Mouse (Mus musculus): Measurements from ENCODE around the gene Cyp2u1. TPM values are rescaled to one million over a fixed set of nuclear protein-coding genes. Genes with fewer than 3 reads are reported as not detected.
"Not testable (repeated sequence)": the region's sequence is repeated elsewhere in the genome, so short reads cannot be mapped to it uniquely, and the experiment has no call there.

The Cyp2u1 gene
- total RNA-seq (2014; fragmentation: Nextera tagmentation): 0.06 TPM in 1 of 2 replicates, not detected in the other
- 0.15 and 0.78 TPM in 2 replicates for total RNA-seq (2017)

GRCm38 (mm10) chr3:131302452-131303319 lies at the start of gene Cyp2u1:
Cyp2u1 (minus strand) TSS chr3:131303227.
- ATAC-seq (replicated peaks; ENCODE audit: poor library complexity, severe bottlenecking): peak; percentile 94

DNA sequence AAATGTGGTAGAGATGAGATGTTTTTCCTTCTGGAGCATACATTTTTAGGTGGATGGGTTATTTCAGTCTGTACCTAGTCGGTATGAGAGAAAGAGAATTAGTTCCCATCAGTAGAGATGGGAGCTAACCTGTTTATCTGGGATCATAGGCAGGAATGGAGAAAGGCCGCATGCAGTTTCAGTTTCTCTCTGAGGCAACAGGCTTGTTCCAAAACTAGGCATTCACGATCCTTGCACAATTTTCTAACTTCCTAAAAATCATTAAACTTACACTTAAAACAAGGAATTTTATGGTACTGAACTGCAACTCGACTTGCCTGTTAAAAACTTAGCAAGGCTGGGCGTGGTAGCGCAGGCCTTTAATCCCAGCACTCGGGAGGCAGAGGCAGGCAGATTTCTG lies 47.5 kb upstream of the Cyp2u1 start:
- ATAC-seq (replicated peaks; ENCODE audit: poor library complexity, severe bottlenecking): peak; percentile 74

DNA sequence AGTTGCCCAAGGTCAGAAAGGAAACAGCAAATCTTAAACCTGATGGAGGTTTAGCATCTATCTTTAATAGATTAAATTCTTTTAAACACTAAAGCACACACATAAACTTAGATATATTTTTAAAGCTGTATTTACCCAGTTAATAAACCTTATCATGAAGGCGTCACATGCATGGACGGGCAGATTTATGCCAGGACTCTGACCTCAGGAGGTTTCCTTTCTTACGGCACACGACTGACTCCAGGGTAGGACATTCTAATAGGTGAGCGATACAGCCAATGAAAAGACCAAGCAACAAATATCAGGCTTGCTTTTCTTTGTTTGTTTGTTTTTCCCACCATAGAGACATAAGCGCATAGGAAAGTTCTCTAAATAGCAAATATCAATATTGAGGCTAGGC lies 46.0 kb upstream of the Cyp2u1 start:
- ATAC-seq (replicated peaks; ENCODE audit: poor library complexity, severe bottlenecking): no peak

- peak; percentile 50 for ATAC-seq (replicated peaks; ENCODE audit: poor library complexity, severe bottlenecking)
These were observed 45.5 kb upstream of the Cyp2u1 start for GRCm38 (mm10) chr3:131348579-131348950.

- peak; percentile 78 for ATAC-seq (replicated peaks; ENCODE audit: poor library complexity, severe bottlenecking)
These were observed 45.0 kb upstream of the Cyp2u1 start for GRCm38 (mm10) chr3:131347831-131348578.

DNA sequence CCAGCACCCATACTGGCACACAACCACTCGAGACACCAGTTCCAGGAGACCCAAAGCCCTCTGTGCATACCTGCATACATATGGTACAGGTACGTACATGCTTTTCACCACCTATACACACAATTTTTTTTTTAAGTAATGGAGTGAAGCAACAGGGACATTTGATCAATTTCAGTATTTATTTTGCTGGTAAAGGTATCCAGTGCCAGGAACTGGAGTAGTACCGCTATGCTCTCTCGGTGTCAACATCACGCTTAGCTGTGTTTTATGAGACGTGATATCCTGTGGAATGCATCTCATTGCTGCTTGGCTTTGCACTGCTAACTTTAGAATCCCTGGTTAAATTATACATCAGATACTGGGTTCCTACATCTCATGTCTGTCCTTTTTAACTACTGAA lies 42.9 kb upstream of the Cyp2u1 start:
- ATAC-seq (replicated peaks; ENCODE audit: poor library complexity, severe bottlenecking): no peak

DNA sequence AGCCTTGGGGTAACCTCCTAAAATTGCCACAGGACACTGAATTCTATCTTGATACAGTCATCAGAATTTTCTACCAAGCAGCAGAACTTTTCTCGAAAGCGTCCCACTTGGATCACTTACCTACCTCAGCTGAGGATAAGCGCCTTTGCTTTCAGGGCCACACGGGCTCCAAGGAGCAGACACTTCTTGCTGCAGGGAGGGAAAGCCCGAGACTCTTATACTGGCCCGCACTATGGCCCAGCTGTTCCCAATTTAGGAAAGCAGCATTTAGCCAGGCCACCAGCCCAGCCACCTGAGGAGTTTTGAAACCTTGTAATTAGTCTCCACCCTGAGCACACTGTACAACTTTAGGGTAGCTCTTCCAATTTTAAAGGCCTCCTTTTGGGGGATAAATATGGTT lies 40.3 kb upstream of the Cyp2u1 start:
- no peak for ATAC-seq (replicated peaks; ENCODE audit: poor library complexity, severe bottlenecking)

DNA sequence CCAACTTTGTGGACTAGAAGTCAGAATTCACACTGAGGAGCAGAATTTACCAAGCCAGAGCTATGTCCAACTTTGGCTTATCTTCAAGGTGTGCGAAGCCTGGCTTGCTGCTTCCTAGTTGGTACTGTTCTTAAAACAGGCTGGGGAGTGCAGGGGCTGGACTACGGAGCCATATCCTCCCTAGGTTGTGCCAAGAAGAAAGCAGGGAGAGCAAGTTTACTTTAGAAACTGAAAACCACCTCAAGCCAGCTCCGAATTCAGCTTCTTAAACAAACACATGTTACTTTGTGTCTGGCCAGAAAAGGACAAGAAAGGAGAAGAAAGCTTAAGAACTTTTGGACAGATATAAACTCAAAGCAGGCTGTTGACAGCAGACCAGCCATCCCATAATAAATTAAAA lies 37.9 kb upstream of the Cyp2u1 start:
- no peak for ATAC-seq (replicated peaks; ENCODE audit: poor library complexity, severe bottlenecking)

GRCm38 (mm10) chr3:131339280-131339679 lies 36.3 kb upstream of the Cyp2u1 start:
- ATAC-seq (replicated peaks; ENCODE audit: poor library complexity, severe bottlenecking): no peak

GRCm38 (mm10) chr3:131337749-131338148 lies 34.7 kb upstream of the Cyp2u1 start:
- not testable (repeated sequence) for ATAC-seq (replicated peaks; ENCODE audit: poor library complexity, severe bottlenecking)

GRCm38 (mm10) chr3:131336629-131337028 lies 33.6 kb upstream of the Cyp2u1 start:
- ATAC-seq (replicated peaks; ENCODE audit: poor library complexity, severe bottlenecking): no peak

GRCm38 (mm10) chr3:131335117-131335547 lies 32.1 kb upstream of the Cyp2u1 start:
- peak; percentile 33 for ATAC-seq (replicated peaks; ENCODE audit: poor library complexity, severe bottlenecking)

GRCm38 (mm10) chr3:131327189-131327588 lies 24.2 kb upstream of the Cyp2u1 start:
- ATAC-seq (replicated peaks; ENCODE audit: poor library complexity, severe bottlenecking): no peak

DNA sequence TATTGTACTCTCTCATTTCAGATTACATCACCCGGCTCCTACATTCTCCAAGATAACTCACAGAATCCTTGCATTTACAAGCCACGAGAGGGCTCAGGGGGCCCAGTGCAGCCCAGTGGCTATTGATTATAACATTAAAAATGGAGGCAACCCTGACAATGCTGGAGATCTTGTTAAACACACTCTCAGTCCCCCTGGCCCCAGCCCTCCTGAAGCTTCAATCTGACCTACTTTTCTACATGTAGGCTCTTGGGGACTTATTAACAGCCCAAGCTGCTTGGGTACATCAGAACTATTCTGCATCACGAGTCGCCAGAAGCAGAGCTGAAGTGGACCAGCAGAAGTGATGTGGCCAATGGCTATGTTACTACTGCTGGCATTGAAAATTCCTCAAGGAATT lies 23.6 kb upstream of the Cyp2u1 start:
- no peak for ATAC-seq (replicated peaks; ENCODE audit: poor library complexity, severe bottlenecking)

DNA sequence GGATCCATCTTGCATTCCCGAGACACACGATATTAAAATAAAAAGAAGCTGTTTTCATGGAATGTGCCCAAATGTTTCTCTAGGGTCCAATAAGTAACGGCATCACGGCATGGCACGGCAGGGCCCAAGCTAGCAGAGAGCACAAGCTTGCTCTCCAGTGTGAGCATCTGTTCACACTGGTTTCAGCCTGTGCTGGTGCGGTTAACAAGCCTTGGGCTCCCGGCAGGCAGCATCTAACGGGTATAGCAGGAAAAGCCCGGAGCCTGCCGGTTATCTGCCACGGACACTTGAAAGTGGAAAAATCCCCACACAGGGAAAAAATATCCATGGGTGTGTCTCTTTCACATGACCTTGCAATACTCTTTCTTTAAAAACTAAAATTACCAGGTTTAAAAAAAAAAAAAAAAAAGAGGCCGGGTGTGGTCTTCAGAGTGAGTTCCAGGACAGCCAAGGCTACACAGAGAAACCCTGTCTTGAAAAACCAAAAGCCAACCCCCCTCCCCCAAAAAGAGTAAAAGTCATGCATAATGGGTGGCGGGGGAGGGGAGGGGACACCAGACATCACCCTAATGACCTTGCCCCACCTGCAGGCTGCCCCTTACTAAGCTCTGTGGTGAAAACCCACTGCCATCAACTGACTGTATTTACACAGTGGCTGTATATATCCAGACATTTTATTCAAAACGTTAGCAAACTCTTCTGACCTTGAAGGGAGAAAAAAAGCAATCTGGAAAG lies 19.2 kb upstream of the Cyp2u1 start:
- no peak for ATAC-seq (replicated peaks; ENCODE audit: poor library complexity, severe bottlenecking)

DNA sequence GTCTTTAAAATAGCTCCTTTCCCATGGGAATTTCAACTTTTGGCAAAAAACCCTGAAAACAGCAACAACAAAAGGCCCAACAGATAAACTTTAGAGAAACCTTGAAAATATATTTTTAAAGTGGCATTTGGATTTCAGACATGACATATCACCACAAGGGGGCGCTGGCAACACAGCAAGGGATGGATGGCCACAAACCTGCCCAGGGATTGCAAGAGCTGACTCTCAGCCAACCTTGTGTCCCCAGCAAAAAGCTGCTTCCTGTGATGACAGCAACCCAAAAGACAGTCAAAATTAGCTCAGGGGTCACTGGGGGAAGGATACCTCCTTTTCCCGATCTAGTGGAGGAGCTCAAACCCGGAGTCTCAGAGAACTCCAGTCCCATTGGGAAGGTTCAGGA lies 17.2 kb upstream of the Cyp2u1 start:
- ATAC-seq (replicated peaks; ENCODE audit: poor library complexity, severe bottlenecking): peak; percentile 94

DNA sequence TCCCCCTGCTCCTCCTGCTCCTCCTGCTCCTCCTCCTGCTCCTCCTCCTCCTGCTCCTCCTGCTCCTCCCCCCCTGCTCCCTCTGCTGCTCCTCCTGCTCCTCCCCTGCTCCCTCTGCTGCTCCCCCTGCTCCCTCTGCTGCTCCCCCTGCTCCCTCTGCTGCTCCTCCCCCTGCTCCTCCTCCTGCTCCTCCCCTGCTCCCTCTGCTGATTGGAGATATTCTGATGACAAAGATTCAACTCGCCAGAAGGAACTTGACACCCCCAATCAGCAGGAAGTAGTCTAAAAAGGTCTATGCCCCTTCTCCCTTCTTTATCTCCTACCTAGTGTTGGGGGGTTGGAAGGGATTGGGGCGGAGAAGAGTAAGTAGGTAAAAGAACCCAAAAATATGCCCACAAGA lies 15.2 kb upstream of the Cyp2u1 start:
- no peak for ATAC-seq (replicated peaks; ENCODE audit: poor library complexity, severe bottlenecking)

DNA sequence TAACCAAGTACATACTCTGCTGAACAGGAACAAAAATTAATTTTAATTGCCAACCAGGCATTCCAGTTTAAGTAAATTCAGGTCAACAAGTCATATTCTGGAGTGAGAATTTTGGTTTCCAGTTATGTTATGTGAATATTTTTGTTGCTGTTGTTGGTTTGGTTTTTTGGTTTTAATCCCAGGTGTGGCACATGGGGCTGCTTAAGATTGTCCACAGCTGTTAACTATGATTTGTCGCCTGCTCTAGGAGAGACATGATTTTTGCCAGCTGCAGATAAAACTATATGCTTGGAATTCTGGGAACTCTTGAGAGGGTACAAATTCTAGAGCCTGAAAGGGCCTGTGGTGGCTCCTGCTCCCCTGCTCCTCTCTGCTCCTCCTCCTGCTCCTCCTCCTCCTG lies 14.1 kb upstream of the Cyp2u1 start:
- ATAC-seq (replicated peaks; ENCODE audit: poor library complexity, severe bottlenecking): no peak

DNA sequence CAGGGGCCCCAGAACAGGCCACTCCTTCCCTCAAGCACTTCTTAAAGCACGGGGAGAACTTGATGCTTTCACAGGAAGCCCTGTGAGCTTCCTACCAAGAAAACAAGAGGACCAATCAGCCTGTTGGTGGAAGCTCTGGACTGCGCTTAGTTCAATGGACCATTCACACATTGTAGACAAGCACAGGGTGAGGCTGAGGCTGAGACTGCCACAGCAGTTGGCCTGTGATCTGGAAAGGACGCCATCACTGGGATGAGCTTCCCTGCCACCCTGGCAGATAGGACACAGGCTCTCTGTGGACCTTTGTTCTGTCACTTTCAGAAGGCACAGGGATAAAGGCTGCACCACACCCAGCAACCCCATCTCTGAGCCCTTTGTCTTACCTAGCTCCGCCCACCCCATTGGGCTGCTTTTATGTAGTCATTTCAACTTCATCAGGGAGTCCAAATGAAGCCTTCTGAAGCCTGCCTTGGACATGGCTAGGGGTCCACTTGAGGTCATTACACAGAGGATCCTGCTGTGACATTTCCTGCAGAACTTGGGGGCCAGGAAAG lies 13.0 kb upstream of the Cyp2u1 start:
- ATAC-seq (replicated peaks; ENCODE audit: poor library complexity, severe bottlenecking): 0 out of 2 replicates have a peak, but pooled peaks have one; percentile 9

GRCm38 (mm10) chr3:131312340-131312739 lies 9.3 kb upstream of the Cyp2u1 start:
- no peak for ATAC-seq (replicated peaks; ENCODE audit: poor library complexity, severe bottlenecking)

All from granulocyte monocyte progenitor cell, adult 5-6 weeks (primary cell).